Mouse (Mus musculus) bone marrow, adult 2 months (tissue): Measurements from ENCODE around the gene Prkn.

ENCODE experiments used
- CTCF ChIP-seq: fragments of 200-500 bp; IDR thresholded peaks from 2 replicates; pipeline ENCODE4 v1.5.1; 2011; ENCODE audit warnings: low read length, control low read depth; ENCODE audit not compliant: control insufficient read depth, insufficient read depth
- POLR2A ChIP-seq: fragments of 200-500 bp; IDR thresholded peaks from 2 replicates; pipeline ENCODE4 v1.6.1; 2011; ENCODE audit warnings: low read depth, mild to moderate bottlenecking, control low read depth, low read length, borderline replicate concordance; ENCODE audit not compliant: control insufficient read depth

DNA sequence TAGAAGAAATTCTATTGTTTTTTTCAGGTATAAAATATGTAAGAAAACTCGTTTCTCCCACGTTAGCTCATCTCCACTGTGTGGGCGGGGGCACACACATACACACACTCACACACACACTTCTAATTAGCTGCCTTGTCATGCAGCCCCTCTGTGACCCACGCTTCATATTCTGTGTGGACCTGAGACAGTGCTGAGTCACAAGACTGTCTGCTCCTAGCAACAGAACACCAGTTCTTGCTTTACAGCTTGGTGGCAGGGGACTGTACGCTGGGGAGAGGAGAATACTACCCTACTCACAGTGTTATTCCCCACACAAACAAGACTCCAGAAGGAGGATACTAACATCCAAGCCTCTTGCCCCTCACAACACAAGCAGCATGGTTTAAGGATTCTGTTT lies 1200.4 kb downstream of the Prkn start:
- no peak for TF ChIP-seq CTCF
- no peak for TF ChIP-seq POLR2A
